Mouse (Mus musculus) lung, embryonic 14.5 days (tissue): ENCODE measurements around the gene Zc3hav1. TPM values are rescaled to one million over a fixed set of nuclear protein-coding genes. Genes with fewer than 3 reads are reported as not detected.

Source experiments
- ATAC-seq: fragments of 200-750 bp; cut with Nextera tagmentation; 2 replicates; pipeline ENCODE4 v1.8.0; 2017; ENCODE audit warnings: mild to moderate bottlenecking, moderate TSS enrichment, moderate library complexity; ENCODE audit not compliant: insufficient read depth
- DNase-seq: peaks from one replicate; pipeline ENCODE4 v3.0.0-alpha.2; 2015
- H3K27ac ChIP-seq: fragments of 300-500 bp; sonication (generic); 2 replicates; pipeline ENCODE4 v1.5.1; 2014; ENCODE audit warnings: low read depth, mild to moderate bottlenecking, moderate library complexity
- H3K27me3 ChIP-seq: fragments of 300-500 bp; sonication (generic); 2 replicates; pipeline ENCODE4 v1.6.1; 2014; ENCODE audit warnings: low read length, control low read depth; ENCODE audit not compliant: insufficient read depth
- H3K36me3 ChIP-seq: fragments of 300-500 bp; sonication (generic); 2 replicates; pipeline ENCODE4 v1.6.1; 2014; ENCODE audit warnings: control low read depth; ENCODE audit not compliant: insufficient read depth
- H3K4me1 ChIP-seq: fragments of 300-500 bp; sonication (generic); 2 replicates; pipeline ENCODE4 v1.6.1; 2014; ENCODE audit warnings: antibody characterized with exemption, control low read depth; ENCODE audit not compliant: insufficient read depth
- H3K4me2 ChIP-seq: fragments of 300-500 bp; sonication (generic); 2 replicates; pipeline ENCODE4 v1.6.1; 2014; ENCODE audit warnings: mild to moderate bottlenecking
- H3K4me3 ChIP-seq: fragments of 300-500 bp; sonication (generic); 2 replicates; pipeline ENCODE4 v1.5.1; 2014; ENCODE audit warnings: low read depth, low read length
- H3K9ac ChIP-seq: fragments of 300-500 bp; sonication (generic); 2 replicates; pipeline ENCODE4 v1.6.1; 2014
- H3K9me3 ChIP-seq: fragments of 300-500 bp; sonication (generic); 2 replicates; pipeline ENCODE4 v1.6.1; 2016; ENCODE audit warnings: low read depth, low read length, control low read depth
- CTCF ChIP-seq: IDR thresholded peaks from 2 replicates; pipeline ENCODE4 v1.5.1; 2016; ENCODE audit warnings: antibody characterized with exemption, low read depth
- WGBS: fragments of 180-500 bp; shearing (Covaris S2); extraction: QIAGEN DNeasy Blood & Tissue Kit; methylation state at CpG from one replicate; pipeline ENCODE4 v1.1.7; 2014; 5-methylcytosine and 5-hydroxymethylcytosine counted together
- polyA plus RNA-seq: library from polyadenylated mRNA; unstranded; fragments of >200 nt; fragmentation: Nextera tagmentation; extraction: Ambion mirVana; gene quantifications from 2 replicates; pipeline ENCODE4 v1.2.1, GENCODE M21; 2014

Gene Zc3hav1
- polyA plus RNA-seq, 1 experiment from 2014 or later = 4.7 TPM

GRCm38 (mm10) chr6:38256793-38257192 lies 97.6 kb downstream of the Zc3hav1 start:
- Histone ChIP-seq H3K9me3 (no peaks in the 10 kb centered on the region), H3K27me3 (no peaks in the 10 kb centered on the region), H3K9ac (no peak overlapping the region), H3K4me1 (no peaks in the 10 kb centered on the region), H3K4me2 (no peak overlapping the region), H3K4me3 (no peak overlapping the region), H3K36me3 (no peaks in the 10 kb centered on the region), H3K27ac (no peak overlapping the region)
- WGBS = 77% methylated on average over 4 of the region's 4 CpGs
- ATAC-seq (no peak), DNase-seq (no peak)
- no peak for TF ChIP-seq CTCF

GRCm38 (mm10) chr6:38255794-38256193 lies 98.6 kb downstream of the Zc3hav1 start:
- Histone ChIP-seq H3K27ac (no peak overlapping the region), H3K9me3 (no peaks in the 10 kb centered on the region), H3K9ac (no peak overlapping the region), H3K4me3 (no peak overlapping the region), H3K4me2 (no peak overlapping the region), H3K4me1 (no peaks in the 10 kb centered on the region), H3K36me3 (no peaks in the 10 kb centered on the region), H3K27me3 (no peaks in the 10 kb centered on the region)
- WGBS = 80% methylated on average over 2 of the region's 2 CpGs
- no peak for TF ChIP-seq CTCF
- no peak for DNase-seq
- no peak for ATAC-seq

Other genes with a start within 250 kb of the Zc3hav1 start
- 4.4 and 5.9 TPM in 2 replicates for gene Tmem213, start 245.3 kb downstream of the Zc3hav1 start, polyA plus RNA-seq
- 0.14 and 0.34 TPM in 2 replicates for gene Atp6v0a4, start 230.0 kb downstream of the Zc3hav1 start, polyA plus RNA-seq
- 5.9 and 6.2 TPM in 2 replicates for gene D630045J12Rik, start 100.6 kb downstream of the Zc3hav1 start, polyA plus RNA-seq
- 14.2 and 14.4 TPM in 2 replicates for gene Zc3hav1l, start 55.3 kb downstream of the Zc3hav1 start, polyA plus RNA-seq
- gene Ttc26, start 26.9 kb upstream of the Zc3hav1 start, polyA plus RNA-seq = 9.0 and 9.2 TPM in 2 replicates
- gene Ubn2, start 79.3 kb upstream of the Zc3hav1 start, polyA plus RNA-seq = 16.4 and 17.4 TPM in 2 replicates
- 102 and 109 TPM in 2 replicates for gene Fmc1, start 178.9 kb upstream of the Zc3hav1 start, polyA plus RNA-seq
- 47.0 and 47.2 TPM in 2 replicates for gene Luc7l2, start 196.7 kb upstream of the Zc3hav1 start, polyA plus RNA-seq